Mouse (Mus musculus) forebrain, embryonic 12.5 days (tissue): ENCODE measurements around the gene Olfr53. TPM values are rescaled to one million over a fixed set of nuclear protein-coding genes. Genes with fewer than 3 reads are reported as not detected.
A peak's percentile ranks its signal among the peaks of the same experiment; 100 is the strongest.
"Not testable (repeated sequence)": the region's sequence is repeated elsewhere in the genome, so short reads cannot be mapped to it uniquely, and the experiment has no call there.

Source experiments
- ATAC-seq: fragments of 200-750 bp; cut with Nextera tagmentation; 2 replicates; pipeline ENCODE4 v1.8.0; 2017; ENCODE audit warnings: moderate TSS enrichment; ENCODE audit not compliant: low FRiP score
- H3K27ac ChIP-seq: fragments of 300-500 bp; sonication (generic); 2 replicates; pipeline ENCODE4 v1.5.1; 2016; ENCODE audit warnings: mild to moderate bottlenecking
- H3K27me3 ChIP-seq: fragments of 300-500 bp; sonication (generic); 2 replicates; pipeline ENCODE4 v1.6.1; 2016; ENCODE audit warnings: mild to moderate bottlenecking
- H3K36me3 ChIP-seq: fragments of 300-500 bp; sonication (generic); replicated peaks from 2 replicates; pipeline ENCODE4 v1.6.1; 2016; ENCODE audit warnings: mild to moderate bottlenecking
- H3K4me1 ChIP-seq: fragments of 300-500 bp; sonication (generic); 2 replicates; pipeline ENCODE4 v1.6.1; 2016
- H3K4me2 ChIP-seq: fragments of 300-500 bp; sonication (generic); 2 replicates; pipeline ENCODE4 v1.6.1; 2016; ENCODE audit warnings: mild to moderate bottlenecking, moderate library complexity
- H3K4me3 ChIP-seq: fragments of 300-500 bp; sonication (generic); replicated peaks from 2 replicates; pipeline ENCODE4 v1.5.1; 2016; ENCODE audit warnings: mild to moderate bottlenecking
- H3K9ac ChIP-seq: fragments of 300-500 bp; sonication (generic); 2 replicates; pipeline ENCODE4 v1.6.1; 2016; ENCODE audit warnings: mild to moderate bottlenecking
- H3K9me3 ChIP-seq: fragments of 300-500 bp; sonication (generic); 2 replicates; pipeline ENCODE4 v1.6.1; 2016
- WGBS: fragments of 180-500 bp; shearing (Covaris S2); methylation state at CpG from one replicate; pipeline ENCODE4 v1.1.7; 2016; 5-methylcytosine and 5-hydroxymethylcytosine counted together
- polyA plus RNA-seq: library from polyadenylated mRNA; unstranded; fragments of >200 nt; fragmentation: Nextera tagmentation; extraction: Ambion mirVana; gene quantifications from 2 replicates; pipeline ENCODE4 v1.2.1, GENCODE M21; 2016

The Olfr53 gene
- polyA plus RNA-seq, result not detected in 2 replicates

- H3K4me3 ChIP-seq, result no peak within 1 kb of the TSS
- 75% methylated on average over 1 of the region's 1 CpGs for WGBS
- H3K9ac ChIP-seq, result no peak within 1 kb of the TSS
- H3K27ac ChIP-seq, result no peak within 1 kb of the TSS
- ATAC-seq, result no peak
- H3K36me3 ChIP-seq, result no peaks in the 10 kb centered on the region
- H3K4me1 ChIP-seq, result no peaks in the 10 kb centered on the region
- H3K9me3 ChIP-seq, result no peaks in the 10 kb centered on the region
- no peaks in the 10 kb centered on the region for H3K27me3 ChIP-seq
- no peak within 1 kb of the TSS for H3K4me2 ChIP-seq
Measured at GRCm38 (mm10) chr7:140646152-140646551, at the start of gene Olfr53. Gene Olfr53 (plus strand): TSS chr7:140646452.

GRCm38 (mm10) chr7:140600969-140601368, 45.3 kb upstream of the Olfr53 start, which contains the start of gene Olfr46:
Gene Olfr46 (plus strand): TSS chr7:140601269.
- not testable (repeated sequence) for ATAC-seq, H3K36me3 ChIP-seq, H3K9ac ChIP-seq, H3K4me2 ChIP-seq, H3K27ac ChIP-seq, H3K4me3 ChIP-seq, H3K9me3 ChIP-seq, H3K27me3 ChIP-seq, H3K4me1 ChIP-seq
- 75% methylated on average over 2 of the region's 2 CpGs for WGBS

- not testable (repeated sequence) for H3K36me3 ChIP-seq, ATAC-seq, H3K9me3 ChIP-seq, H3K4me1 ChIP-seq, H3K9ac ChIP-seq, H3K27ac ChIP-seq, H3K4me2 ChIP-seq, H3K27me3 ChIP-seq, H3K4me3 ChIP-seq
- WGBS, result 81% methylated on average over 3 of the region's 3 CpGs
Measured at GRCm38 (mm10) chr7:140628670-140629069, 17.6 kb upstream of the Olfr53 start, which contains the start of gene Olfr61. Gene Olfr61 (plus strand): TSS chr7:140628970.

- Histone ChIP-seq H3K9ac (no peak overlapping the region), H3K4me3 (no peak overlapping the region), H3K27ac (no peak overlapping the region), H3K36me3 (no peaks in the 10 kb centered on the region), H3K9me3 (no peaks in the 10 kb centered on the region), H3K4me2 (no peak overlapping the region), H3K27me3 (no peaks in the 10 kb centered on the region), H3K4me1 (no peaks in the 10 kb centered on the region)
- WGBS, result 72% methylated on average over 1 of the region's 1 CpGs
- ATAC-seq, result no peak
Measured at GRCm38 (mm10) chr7:140630559-140630958, 15.7 kb upstream of the Olfr53 start.

GRCm38 (mm10) chr7:140659630-140660029, 13.4 kb downstream of the Olfr53 start, which contains the start of gene Olfr539:
Gene Olfr539 (plus strand): TSS chr7:140659930.
- ATAC-seq, result no peak
- 71% methylated on average over 4 of the region's 4 CpGs for WGBS
- no peaks in the 10 kb centered on the region for H3K27me3 ChIP-seq

GRCm38 (mm10) chr7:140670693-140671092, 24.4 kb downstream of the Olfr53 start:
- H3K9ac ChIP-seq, H3K27ac ChIP-seq, H3K4me2 ChIP-seq, H3K36me3 ChIP-seq, H3K4me1 ChIP-seq, H3K27me3 ChIP-seq, ATAC-seq, H3K9me3 ChIP-seq, H3K4me3 ChIP-seq: not testable (repeated sequence)
- 90% methylated on average over 3 of the region's 3 CpGs for WGBS

More at GRCm38 (mm10) chr7:140659630-140660029, 13.4 kb downstream of the Olfr53 start, which contains the start of gene Olfr539:
- H3K36me3 ChIP-seq, result no peaks in the 10 kb centered on the region
- no peak within 1 kb of the TSS for H3K4me2 ChIP-seq
- no peak within 1 kb of the TSS for H3K4me3 ChIP-seq
- H3K9me3 ChIP-seq, result no peaks in the 10 kb centered on the region
- H3K4me1 ChIP-seq, result no peaks in the 10 kb centered on the region
- no peak within 1 kb of the TSS for H3K9ac ChIP-seq
- no peak within 1 kb of the TSS for H3K27ac ChIP-seq

GRCm38 (mm10) chr7:140675863-140676262, 29.6 kb downstream of the Olfr53 start:
- H3K4me3 ChIP-seq, result no peak overlapping the region
- peak overlapping the region; percentile 19; the same call in 1 of the 2 replicates for H3K4me2 ChIP-seq
- H3K27ac ChIP-seq, result no peak overlapping the region
- H3K9me3 ChIP-seq, result 0 out of 2 replicates have a peak, but pooled peaks cover 2% of the 10 kb centered on the region
- no peak for ATAC-seq
- H3K4me1 ChIP-seq, result 0 out of 2 replicates have a peak, but pooled peaks cover 4% of the 10 kb centered on the region
- H3K9ac ChIP-seq, result no peak overlapping the region
- H3K36me3 ChIP-seq, result no peaks in the 10 kb centered on the region
- H3K27me3 ChIP-seq, result no peaks in the 10 kb centered on the region
- 1% methylated on average over 6 of the region's 6 CpGs for WGBS

- not testable (repeated sequence) for H3K9ac ChIP-seq, H3K4me2 ChIP-seq, H3K4me3 ChIP-seq, H3K27me3 ChIP-seq, ATAC-seq, H3K4me1 ChIP-seq, H3K27ac ChIP-seq, H3K9me3 ChIP-seq, H3K36me3 ChIP-seq
- WGBS, result 67% methylated on average over 4 of the region's 4 CpGs
Measured at GRCm38 (mm10) chr7:140679591-140679990, 33.3 kb downstream of the Olfr53 start.

GRCm38 (mm10) chr7:140681651-140682050, 35.4 kb downstream of the Olfr53 start, which contains the start of gene Olfr45:
Gene Olfr45 (plus strand): TSS chr7:140681951.
- Histone ChIP-seq H3K9me3 (no peaks in the 10 kb centered on the region), H3K27me3 (no peaks in the 10 kb centered on the region), H3K27ac (no peak within 1 kb of the TSS), H3K4me3 (no peak within 1 kb of the TSS), H3K9ac (no peak within 1 kb of the TSS), H3K4me2 (no peak within 1 kb of the TSS), H3K36me3 (no peaks in the 10 kb centered on the region), H3K4me1 (no peaks in the 10 kb centered on the region)
- ATAC-seq, result no peak
- WGBS, result 92% methylated on average over 1 of the region's 1 CpGs

- ATAC-seq, result no peak
- Histone ChIP-seq H3K4me3 (no peak within 1 kb of the TSS), H3K27ac (no peak within 1 kb of the TSS), H3K27me3 (no peaks in the 10 kb centered on the region), H3K9ac (no peak within 1 kb of the TSS), H3K4me1 (no peaks in the 10 kb centered on the region), H3K9me3 (no peaks in the 10 kb centered on the region), H3K4me2 (no peak within 1 kb of the TSS), H3K36me3 (no peaks in the 10 kb centered on the region)
Measured at GRCm38 (mm10) chr7:140696967-140697366, 50.7 kb downstream of the Olfr53 start, which contains the start of gene Olfr541. Gene Olfr541 (plus strand): TSS chr7:140697267.

Other genes starting within 250 kb of the Olfr53 start
- not detected in 2 replicates for gene Olfr531, start 243.5 kb upstream of the Olfr53 start, polyA plus RNA-seq
- not detected in 2 replicates for gene Olfr532, start 224.8 kb upstream of the Olfr53 start, polyA plus RNA-seq
- not detected in 2 replicates for gene Olfr533, start 183.1 kb upstream of the Olfr53 start, polyA plus RNA-seq
- not detected in 2 replicates for gene Olfr535, start 162.2 kb upstream of the Olfr53 start, polyA plus RNA-seq
- gene Olfr536, start 139.1 kb upstream of the Olfr53 start, polyA plus RNA-seq, result not detected in 2 replicates
- gene Olfr538, start 78.6 kb upstream of the Olfr53 start, polyA plus RNA-seq, result not detected in 2 replicates
- not detected in 2 replicates for gene Olfr46, start 45.2 kb upstream of the Olfr53 start, polyA plus RNA-seq
- gene Olfr61, start 17.5 kb upstream of the Olfr53 start, polyA plus RNA-seq, result not detected in 2 replicates
- gene Olfr539, start 13.5 kb downstream of the Olfr53 start, polyA plus RNA-seq, result not detected in 2 replicates
- gene Olfr45, start 35.5 kb downstream of the Olfr53 start, polyA plus RNA-seq, result not detected in 2 replicates
- not detected in 2 replicates for gene Olfr541, start 50.8 kb downstream of the Olfr53 start, polyA plus RNA-seq
- gene Cyp2e1, start 117.3 kb downstream of the Olfr53 start, polyA plus RNA-seq, result not detected in 2 replicates
- gene Syce1, start 141.4 kb downstream of the Olfr53 start, polyA plus RNA-seq, result 0.13 and 0.31 TPM in 2 replicates
- 7.0 and 7.4 TPM in 2 replicates for gene Zfp941, start 175.7 kb downstream of the Olfr53 start, polyA plus RNA-seq
- not detected in 2 replicates for gene Urah, start 188.6 kb downstream of the Olfr53 start, polyA plus RNA-seq
- gene Scgb1c1, start 199.1 kb downstream of the Olfr53 start, polyA plus RNA-seq, result not detected in 2 replicates
- gene Odf3, start 201.4 kb downstream of the Olfr53 start, polyA plus RNA-seq, result 0.13 TPM in 1 of 2 replicates, not detected in the other
- not detected in 2 replicates for gene Gm45785, start 209.9 kb downstream of the Olfr53 start, polyA plus RNA-seq
- gene Ric8a, start 210.5 kb downstream of the Olfr53 start, polyA plus RNA-seq, result 60.3 and 65.6 TPM in 2 replicates
- gene Bet1l, start 211.1 kb downstream of the Olfr53 start, polyA plus RNA-seq, result 27.6 and 27.8 TPM in 2 replicates
- gene Psmd13, start 235.5 kb downstream of the Olfr53 start, polyA plus RNA-seq, result 307 and 318 TPM in 2 replicates
- gene Sirt3, start 235.9 kb downstream of the Olfr53 start, polyA plus RNA-seq, result 24.7 and 26.1 TPM in 2 replicates